Mouse (Mus musculus) spleen, postnatal 10 days (tissue): Measurements from ENCODE around the gene Gm28539.
"Not testable (repeated sequence)": the region's sequence is repeated elsewhere in the genome, so short reads cannot be mapped to it uniquely, and the experiment has no call there.

Experiments used
- DNase-seq, 2 experiments: peaks; one replicate each; pipeline ENCODE4 v3.0.0; 2021 to 2022; ENCODE audit warnings: low spot score in 2 of 2

Gene Gm28539

DNA sequence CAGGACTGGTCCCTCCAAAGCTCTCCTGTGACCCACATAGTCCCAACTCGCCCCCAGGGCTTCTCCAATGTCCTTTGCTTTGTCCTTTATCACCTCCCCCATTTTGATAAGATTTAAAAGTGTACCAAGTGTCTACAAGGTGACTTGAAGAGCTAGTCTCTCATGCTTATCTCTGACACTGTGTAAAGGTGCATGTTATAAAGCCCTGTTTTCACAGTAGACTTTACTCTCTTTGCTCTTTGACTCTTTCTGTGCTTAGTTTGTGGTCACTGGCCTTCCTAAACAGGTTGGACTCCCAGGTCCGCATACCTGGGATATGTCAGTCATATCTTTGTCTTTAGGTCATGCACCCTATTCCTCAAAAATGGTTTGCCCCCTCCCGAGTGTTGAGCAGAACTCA, 118.7 kb downstream of the Gm28539 start:
- no peak for DNase-seq

DNA sequence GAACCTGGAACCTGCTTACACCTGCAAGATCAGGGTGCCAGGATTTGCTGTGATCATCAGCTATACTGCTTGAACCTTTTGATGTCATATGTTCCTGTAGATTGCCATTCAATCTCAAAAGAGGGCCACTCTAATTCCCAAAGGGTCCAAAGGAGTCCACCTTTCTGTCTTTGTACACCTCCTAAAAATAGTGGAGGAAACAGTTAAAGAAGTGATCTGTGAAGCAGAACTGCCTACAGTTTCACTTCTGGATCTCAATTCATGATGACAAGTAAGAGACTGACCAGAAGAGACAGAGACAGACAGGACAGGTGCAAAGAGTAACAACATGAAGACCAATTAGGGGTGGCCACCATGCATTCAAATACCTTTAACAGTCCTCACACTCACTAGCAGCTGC, 127.1 kb downstream of the Gm28539 start:
- DNase-seq = no peak

DNA sequence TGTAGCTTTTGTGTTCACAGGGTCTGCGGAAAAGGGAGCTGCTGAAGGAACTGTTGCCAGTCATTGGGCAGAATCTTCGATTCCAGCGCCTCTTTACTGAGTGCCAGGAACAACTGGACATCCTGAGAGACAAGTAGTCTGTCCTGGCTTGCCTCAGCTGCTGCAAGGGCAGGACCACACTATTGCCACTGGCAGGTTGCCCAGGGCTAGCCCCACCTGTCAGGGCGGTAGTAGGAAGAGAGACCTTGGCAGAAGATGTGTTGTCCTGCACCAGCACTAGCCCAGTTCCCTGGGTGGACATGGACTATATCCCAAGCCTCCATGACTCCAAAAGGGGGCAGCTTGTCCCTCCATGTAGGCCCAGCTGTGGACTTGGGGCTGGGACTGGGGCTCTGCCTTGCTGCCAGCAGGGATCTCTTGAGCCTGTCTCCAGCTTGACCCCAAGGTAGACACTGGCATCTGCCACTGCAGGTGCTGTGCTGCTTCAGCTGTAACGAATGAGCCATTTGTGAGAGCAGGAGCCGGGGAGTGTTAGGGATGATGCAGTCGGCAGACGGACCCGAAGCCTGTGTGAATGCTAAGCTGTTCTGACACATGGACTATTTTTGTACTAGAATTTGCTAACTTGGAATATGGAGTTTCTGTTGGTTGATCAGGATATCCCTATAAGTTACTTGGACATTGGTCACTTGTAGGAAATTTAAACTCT, 133.2 kb downstream of the Gm28539 start:
- DNase-seq = no peak

DNA sequence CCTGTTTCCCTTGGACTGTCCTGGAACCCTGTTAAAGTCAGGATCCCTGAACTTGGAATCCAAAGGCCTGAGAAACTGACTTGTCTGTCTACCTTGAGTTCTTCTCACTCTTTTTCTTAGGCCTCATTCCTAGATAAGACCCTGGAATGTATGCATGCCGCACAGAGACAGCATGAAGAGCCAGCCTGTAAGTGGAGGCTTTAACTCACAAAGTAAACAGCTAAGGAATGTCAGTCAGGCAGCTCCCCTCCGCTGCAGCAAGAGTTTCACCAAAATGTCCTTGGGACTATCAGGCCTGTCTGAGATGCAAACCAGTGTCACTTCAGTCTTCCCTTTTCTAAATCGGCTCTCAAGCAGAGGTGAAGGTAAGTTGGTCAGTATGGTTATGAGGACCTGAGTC, 134.5 kb downstream of the Gm28539 start:
- DNase-seq = no peak

DNA sequence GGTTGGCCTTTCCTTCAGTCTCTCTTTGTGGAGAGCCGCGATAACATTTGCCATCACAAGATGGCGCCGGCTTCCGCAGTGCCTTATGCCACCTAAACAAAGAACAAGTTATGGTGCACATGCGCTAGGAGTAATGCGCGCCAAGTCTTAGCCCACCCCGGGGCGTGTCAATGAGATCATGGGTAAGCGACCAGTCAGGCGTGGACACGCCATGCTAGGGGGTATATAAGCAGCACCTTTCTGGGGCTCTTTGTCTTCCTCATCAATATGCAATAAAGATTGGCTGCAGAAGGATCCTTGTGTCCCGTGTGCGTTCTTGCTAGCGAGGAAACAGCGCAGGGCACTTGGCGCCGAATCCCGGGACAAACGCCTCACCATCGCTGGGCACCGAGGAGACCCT, 139.3 kb downstream of the Gm28539 start:
- not testable (repeated sequence) for DNase-seq

DNA sequence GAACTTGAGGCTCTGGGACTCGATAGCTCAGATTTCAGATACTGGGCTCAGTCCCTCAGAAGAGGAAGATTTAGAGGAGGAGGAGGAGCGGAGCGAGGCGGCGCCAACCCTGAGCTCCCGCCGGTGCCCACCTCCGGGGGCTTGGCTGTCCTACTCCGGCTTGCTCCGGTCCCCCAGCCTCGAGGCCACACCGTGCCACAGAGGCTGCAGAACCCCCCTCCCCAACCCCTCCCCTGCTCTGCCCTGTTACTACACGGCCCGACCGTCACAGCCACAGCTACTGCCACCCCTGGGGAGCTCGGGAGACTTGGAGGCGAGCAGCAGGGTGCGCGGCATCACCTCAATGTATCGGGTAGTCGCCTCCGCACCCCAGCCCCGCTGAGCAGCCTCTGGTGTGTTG, 139.9 kb downstream of the Gm28539 start:
- DNase-seq = no peak

DNA sequence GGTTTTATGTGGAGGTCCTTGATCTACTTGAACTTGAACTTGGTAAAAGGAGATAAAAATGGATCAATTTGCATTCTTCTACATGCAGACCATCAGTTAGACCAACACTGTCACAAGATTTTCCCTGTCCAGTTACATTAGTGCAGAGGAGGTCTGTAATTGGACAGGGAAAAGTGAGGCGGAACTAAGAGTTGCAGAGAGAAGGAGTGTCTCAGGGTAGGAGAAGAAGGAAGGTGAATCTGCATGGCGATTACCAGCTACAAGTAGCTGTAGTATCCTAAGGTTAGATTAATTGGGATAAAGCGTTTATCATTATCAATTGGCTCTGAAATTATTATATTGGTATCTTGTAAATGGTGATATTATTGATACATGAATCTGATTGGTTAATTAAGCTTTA, 150.0 kb downstream of the Gm28539 start:
- DNase-seq = no peak

DNA sequence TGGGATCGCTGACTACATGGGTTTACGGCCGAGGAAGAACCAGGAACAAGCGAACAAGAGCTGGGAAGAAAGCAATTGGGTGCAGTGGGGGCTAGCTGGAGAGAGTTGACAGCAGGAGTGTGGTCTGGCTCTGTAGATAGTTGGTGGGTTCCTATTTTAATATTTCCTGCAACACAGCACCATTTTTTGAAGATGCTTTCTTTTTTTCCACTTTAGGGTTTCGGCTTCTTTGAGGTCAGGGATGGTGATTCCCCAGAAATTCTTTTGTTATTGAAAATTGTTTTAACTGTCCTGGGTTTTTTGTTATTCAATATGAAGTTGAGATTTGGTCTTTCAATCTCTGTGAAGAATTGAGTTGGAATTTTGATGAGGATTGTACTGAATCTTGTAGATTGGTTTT, 150.5 kb downstream of the Gm28539 start:
- no peak for DNase-seq

DNA sequence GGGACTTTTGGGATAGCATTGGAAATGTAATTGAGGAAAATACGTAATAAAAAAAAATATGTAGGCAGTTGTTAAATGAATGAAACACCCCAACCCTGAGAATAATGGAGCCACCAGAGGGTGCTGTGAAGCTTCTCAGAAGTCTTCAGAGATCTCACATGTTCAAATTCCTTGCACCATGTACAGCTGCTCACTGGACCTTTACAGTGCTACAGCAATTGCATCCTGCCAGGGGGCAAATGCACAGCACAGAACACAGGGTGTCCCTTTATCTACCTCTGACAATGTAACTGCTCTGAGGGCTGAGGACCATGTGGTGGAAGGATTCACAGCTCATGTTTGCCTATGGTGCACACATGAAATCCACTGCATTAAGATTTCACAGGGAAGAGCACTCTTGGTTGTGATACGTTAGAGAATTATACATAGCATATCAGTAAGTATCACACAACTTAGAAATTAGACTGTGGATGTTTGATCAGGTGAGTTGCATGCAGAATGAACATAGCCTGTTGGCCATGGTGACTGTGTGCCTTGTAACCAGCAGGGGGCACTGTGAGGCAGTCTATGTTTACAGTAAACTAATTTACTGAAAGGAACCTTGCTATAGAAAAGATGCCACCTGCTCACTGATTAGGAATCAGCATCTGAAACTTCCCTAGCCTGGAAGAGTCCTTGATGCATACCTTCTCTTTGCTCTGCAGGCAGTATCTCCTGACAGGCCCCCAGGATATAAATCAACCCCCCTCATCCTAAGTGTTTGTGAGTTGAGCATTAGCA, 166.4 kb downstream of the Gm28539 start:
- peak in 1 of 2 experiments; percentile 68 for DNase-seq

DNA sequence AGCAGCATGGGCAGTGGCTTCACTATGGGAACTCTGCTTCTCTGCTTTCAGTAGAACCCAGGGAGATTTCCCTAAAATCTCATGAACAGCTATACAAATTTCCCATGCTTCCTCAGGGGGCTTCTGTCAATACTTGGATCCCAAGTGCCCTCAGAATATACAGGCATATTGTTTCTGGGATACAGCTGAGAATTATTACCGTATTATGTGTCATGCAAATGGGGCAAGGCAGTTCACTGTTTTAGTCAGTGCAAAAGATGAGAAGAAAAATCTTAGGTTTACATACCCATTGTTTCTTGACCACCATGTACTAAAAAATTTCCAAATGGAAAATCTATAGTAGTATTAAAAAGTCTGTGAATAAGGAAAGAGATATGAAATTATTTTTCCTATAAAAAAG, 167.4 kb downstream of the Gm28539 start:
- no peak for DNase-seq

DNA sequence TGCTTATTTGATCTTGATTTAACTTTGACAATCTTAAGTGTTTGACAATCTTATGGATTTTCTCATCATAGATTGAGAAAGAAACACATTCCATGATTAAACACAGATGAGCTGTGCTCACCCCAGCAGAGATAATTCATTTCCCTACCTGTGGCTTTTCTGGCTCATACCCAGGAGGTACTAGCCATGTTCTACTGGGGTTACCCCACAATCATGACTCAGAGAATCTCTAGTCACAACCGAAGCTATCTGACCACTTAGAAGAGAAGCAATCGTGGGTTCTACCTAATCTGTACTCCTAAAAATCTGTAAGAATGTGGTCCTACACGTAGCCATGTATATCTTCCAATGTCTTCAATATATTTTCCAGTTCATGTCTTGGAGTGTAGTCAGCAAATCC, 168.9 kb downstream of the Gm28539 start:
- no peak for DNase-seq
